8 mouse cellular contexts compared by ENCODE assay signal in genomic region chr13:68601184-68601583, GRCm38 (mm10). TPM values are rescaled to one million over a fixed set of nuclear protein-coding genes. Genes with fewer than 3 reads are reported as not detected.
DNase-seq lines count a peak whose midpoint lies in the region; ATAC-seq and TF ChIP-seq lines count a peak whose summit lies in the region.

No protein-coding gene starts in this region.

- no peak overlapping the region for H3K9ac ChIP-seq in liver, postnatal 0 days (replicated peaks)
- no peak overlapping the region for H3K9ac ChIP-seq in liver, embryonic 11.5 days (ENCODE audit: low read depth, low read length)

- H3K4me3 ChIP-seq in gastrocnemius, adult 2 months: no peak overlapping the region
- H3K4me3 ChIP-seq in liver, postnatal 0 days (ENCODE audit: low read depth, low read length): no peak overlapping the region
- no peak overlapping the region for H3K4me3 ChIP-seq in liver, embryonic 11.5 days (ENCODE audit: low read depth, low read length)

- H3K27ac ChIP-seq in gastrocnemius, adult 2 months: no peak overlapping the region
- no peak overlapping the region for H3K27ac ChIP-seq in liver, postnatal 0 days (ENCODE audit: low read depth)
- no peak overlapping the region for H3K27ac ChIP-seq in liver, embryonic 11.5 days (ENCODE audit: low read depth, low read length)

- no peak for ATAC-seq in liver, postnatal 0 days
- no peak for ATAC-seq in liver, embryonic 11.5 days (replicated peaks; ENCODE audit: low FRiP score)

- H3K9me3 ChIP-seq in liver, postnatal 0 days (ENCODE audit: low read length): no peaks in the 10 kb centered on the region
- no peaks in the 10 kb centered on the region for H3K9me3 ChIP-seq in liver, embryonic 11.5 days (ENCODE audit: control insufficient read depth, low read length)

- no peak overlapping the region for H3K4me2 ChIP-seq in liver, postnatal 0 days (ENCODE audit: low read depth, low read length)
- no peak overlapping the region for H3K4me2 ChIP-seq in liver, embryonic 11.5 days

- H3K4me1 ChIP-seq in liver, postnatal 0 days (ENCODE audit: insufficient read depth): no peaks in the 10 kb centered on the region; the same call in 1 of the 2 replicates
- peaks cover 3% of the 10 kb centered on the region; the same call in 1 of the 2 replicates for H3K4me1 ChIP-seq in liver, embryonic 11.5 days (replicated peaks; ENCODE audit: control insufficient read depth, insufficient read depth, low read length)

- TF ChIP-seq CTCF in gastrocnemius, adult 2 months (IDR thresholded peaks at IDR 0.05): peak; percentile 66
- peak; percentile 51 for TF ChIP-seq CTCF in liver, postnatal 0 days (IDR thresholded peaks at IDR 0.05; ENCODE audit: low read depth)

- H3K36me3 ChIP-seq in liver, postnatal 0 days (replicated peaks; ENCODE audit: insufficient read depth, low read length): no peaks in the 10 kb centered on the region
- H3K36me3 ChIP-seq in liver, embryonic 11.5 days (ENCODE audit: control insufficient read depth, insufficient read depth, low read length): no peaks in the 10 kb centered on the region

- WGBS in liver, postnatal 0 days (ENCODE audit: insufficient replicate concordance): 26% methylated on average over 6 of the region's 6 CpGs
- 28% methylated on average over 6 of the region's 6 CpGs for WGBS in liver, embryonic 11.5 days

- intact Hi-C loops in gastrocnemius, adult 2 months (cut with DNase I): loop anchor here (10.0 kb wide), 1 partner anchor 484 kb away; no protein-coding TSS in a partner anchor
- intact Hi-C loops in left cerebral cortex, postnatal 25 days (cut with DNase I): loop anchor here (5.0 to 10.0 kb wide), 3 partner anchors 494 to 1054 kb away; no protein-coding TSS in a partner anchor

- no peak for TF ChIP-seq EP300 in liver, postnatal 0 days (IDR thresholded peaks at IDR 0.05; ENCODE audit: low read depth)

- peak; percentile 42 for DNase-seq in gastrocnemius, adult 2 months
- DNase-seq in gastrocnemius, adult 18-20 months (ENCODE audit: low spot score): no peak
- no peak for DNase-seq in liver, postnatal 0 days
- no peak for DNase-seq in liver, embryonic 11.5 days (ENCODE audit: low spot score)
- DNase-seq in left cerebral cortex, postnatal 25 days (ENCODE audit: low spot score in 2 of 2): peak; percentile 60 to 70
- DNase-seq in retina, embryonic 14.5 days (ENCODE audit: low spot score): peak; percentile 64
- no peak for DNase-seq in spleen, adult 12 weeks (ENCODE audit: low spot score)
- no peak for DNase-seq in gastrocnemius, postnatal 10 days

- no peaks in the 10 kb centered on the region for H3K27me3 ChIP-seq in liver, postnatal 0 days (ENCODE audit: insufficient read depth, low read length)
- no peaks in the 10 kb centered on the region for H3K27me3 ChIP-seq in liver, embryonic 11.5 days (replicated peaks; ENCODE audit: control insufficient read depth, insufficient read depth, low read length)

RNA-seq across cellular contexts. Expression of gene 1700001L19Rik, which starts 4.0 kb away (rescaled TPM):
- not detected for total RNA-seq in gastrocnemius, adult 2 months (2021)
- not detected for total RNA-seq in gastrocnemius, adult 18-20 months (2021)
- polyA plus RNA-seq in liver, postnatal 0 days (2015; fragmentation: Nextera tagmentation; extraction: Ambion mirVana): not detected in 2 replicates
- not detected in 2 replicates for polyA plus RNA-seq in liver, embryonic 11.5 days (2014; fragmentation: Nextera tagmentation; extraction: Ambion mirVana)
- total RNA-seq in left cerebral cortex, postnatal 25 days (2021): 10 to 100 TPM; 20.6 to 27.6 TPM
- total RNA-seq in gastrocnemius, postnatal 10 days (2021): under 1 TPM in 1 of 2 experiments, not detected in 1; 0.25 TPM

RNA-seq across cellular contexts. Expression of gene Fastkd3, which starts 19.1 kb away (rescaled TPM):
- 10 to 100 TPM in 1 of 2 experiments, 1 to 10 TPM in 1; 8.7 to 10.3 TPM for total RNA-seq in gastrocnemius, adult 2 months (2021)
- total RNA-seq in gastrocnemius, adult 18-20 months (2021): 10 to 100 TPM in 1 of 2 experiments, 1 to 10 TPM in 1; 7.3 to 13.3 TPM
- polyA plus RNA-seq in liver, postnatal 0 days (2015; fragmentation: Nextera tagmentation; extraction: Ambion mirVana): 8.4 and 9.2 TPM in 2 replicates
- 34.9 and 36.5 TPM in 2 replicates for polyA plus RNA-seq in liver, embryonic 11.5 days (2014; fragmentation: Nextera tagmentation; extraction: Ambion mirVana)
- total RNA-seq in left cerebral cortex, postnatal 25 days (2021): 10 to 100 TPM; 13.2 to 16.0 TPM
- 1 to 10 TPM; 6.6 to 8.1 TPM for total RNA-seq in gastrocnemius, postnatal 10 days (2021)

RNA-seq across cellular contexts. Expression of gene Mtrr, which starts 19.2 kb away (rescaled TPM):
- 10 to 100 TPM; 26.9 to 28.7 TPM for total RNA-seq in gastrocnemius, adult 2 months (2021)
- 10 to 100 TPM; 25.8 to 28.2 TPM for total RNA-seq in gastrocnemius, adult 18-20 months (2021)
- 3.3 and 6.4 TPM in 2 replicates for polyA plus RNA-seq in liver, postnatal 0 days (2015; fragmentation: Nextera tagmentation; extraction: Ambion mirVana)
- polyA plus RNA-seq in liver, embryonic 11.5 days (2014; fragmentation: Nextera tagmentation; extraction: Ambion mirVana): 32.4 and 37.3 TPM in 2 replicates
- total RNA-seq in left cerebral cortex, postnatal 25 days (2021): 10 to 100 TPM; 15.8 to 17.0 TPM
- total RNA-seq in gastrocnemius, postnatal 10 days (2021): 10 to 100 TPM; 19.1 to 21.9 TPM

Comparison
In these comparisons a context has a peak if more than half of its experiments do, and no peak if none do; other contexts are left out.
1. DNase-seq: peak in gastrocnemius, adult 2 months (single experiment), left cerebral cortex, postnatal 25 days (2 of 2) and retina, embryonic 14.5 days (single experiment); none in gastrocnemius, adult 18-20 months (single experiment), liver, postnatal 0 days (single experiment), liver, embryonic 11.5 days (single experiment), spleen, adult 12 weeks (single experiment) and gastrocnemius, postnatal 10 days (single experiment).
2. RNA of gene 1700001L19Rik, which starts 4.0 kb away (total RNA-seq): 20.6 to 27.6 TPM in left cerebral cortex, postnatal 25 days; 0.25 TPM in gastrocnemius, postnatal 10 days, not detected in gastrocnemius, adult 2 months and not detected in gastrocnemius, adult 18-20 months; every median in the first group is over 10 times any median in the second.